Mouse (Mus musculus) CH12.LX (cell line): ENCODE measurements around the gene Cdk2.

Source experiments
- CTCF ChIP-seq, 2 experiments: IDR thresholded peaks in 1 of 2; conservative IDR thresholded peaks in 1 of 2; 2 replicates each; pipeline ENCODE4 v1.5.1; 2011 to 2012; ENCODE audit warnings: low read depth in 2 of 2, low read length in 2 of 2, improper control_type of control experiment in 1 of 2, inconsistent platforms in 1 of 2, mild to moderate bottlenecking in 1 of 2, moderate library complexity in 1 of 2
- E2F4 ChIP-seq: IDR thresholded peaks from 2 replicates; pipeline ENCODE4 v1.6.1; 2011; ENCODE audit warnings: low read depth, low read length, improper control_type of control experiment; ENCODE audit not compliant: insufficient replicate concordance
- EP300 ChIP-seq: IDR thresholded peaks from 2 replicates; pipeline ENCODE4 v1.6.1; 2011; ENCODE audit warnings: low read length, improper control_type of control experiment
- ETS1 ChIP-seq: conservative IDR thresholded peaks from 2 replicates; pipeline ENCODE4 v1.6.1; 2012; ENCODE audit warnings: low read depth, mild to moderate bottlenecking, inconsistent platforms, low read length, improper control_type of control experiment, moderate library complexity
- JUND ChIP-seq: conservative IDR thresholded peaks from 2 replicates; pipeline ENCODE4 v1.6.1; 2011; ENCODE audit warnings: low read depth, low read length, improper control_type of control experiment
- POLR2A ChIP-seq: IDR thresholded peaks from 2 replicates; pipeline ENCODE4 v1.6.1; 2011; ENCODE audit warnings: low read depth, mild to moderate bottlenecking, improper control_type of control experiment, low read length
- POLR2AphosphoS2 ChIP-seq: IDR thresholded peaks from 2 replicates; pipeline ENCODE4 v1.6.1; 2011; ENCODE audit warnings: low read depth, low read length, improper control_type of control experiment
- SIN3A ChIP-seq: IDR thresholded peaks from 2 replicates; pipeline ENCODE4 v1.6.1; 2012; ENCODE audit warnings: low read length, improper control_type of control experiment, inconsistent platforms
- SMC3 ChIP-seq: IDR thresholded peaks from 2 replicates; pipeline ENCODE4 v1.6.1; 2011; ENCODE audit warnings: low read depth, low read length, improper control_type of control experiment
- ZNF384 ChIP-seq: IDR thresholded peaks from 2 replicates; pipeline ENCODE4 v1.6.1; 2012; ENCODE audit warnings: low read depth, low read length, improper control_type of control experiment, inconsistent platforms

DNA sequence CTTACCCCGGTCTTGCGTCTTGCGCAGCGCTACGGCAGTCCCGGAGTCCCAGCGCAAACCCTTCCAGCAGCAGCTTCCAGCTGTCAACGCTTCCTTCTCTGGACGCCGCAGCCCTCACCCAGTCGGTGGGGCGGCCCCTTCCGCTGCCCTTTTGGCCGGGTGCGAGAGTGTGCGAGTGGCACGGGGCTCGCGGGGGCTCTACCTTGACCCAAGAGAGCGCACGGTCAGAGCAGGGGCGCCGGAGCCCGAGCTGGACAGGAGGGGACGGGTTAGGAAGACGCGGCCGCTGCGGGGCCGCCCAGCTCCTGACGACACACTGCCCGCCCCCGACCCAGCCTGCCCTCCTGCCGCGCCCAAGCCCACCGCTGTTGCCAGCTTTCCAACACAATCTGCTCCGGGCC lies 39.0 kb upstream of the Cdk2 start:
- TF ChIP-seq EP300 (no peak), CTCF (conservative IDR thresholded peaks at IDR 0.05 in 1 of 2, IDR thresholded peaks at IDR 0.05 in 1 of 2; ENCODE audit: low read depth in 2 of 2, low read length in 2 of 2) (no peak), JUND (no peak), SIN3A (no peak; the same call in 1 of the 2 replicates), E2F4 (no peak), POLR2A (no peak), ETS1 (no peak), SMC3 (no peak), POLR2AphosphoS2 (no peak), ZNF384 (no peak)
